Mouse (Mus musculus) liver, adult 2 months (tissue): ENCODE data around the gene Rnd2. TPM values are rescaled to one million over a fixed set of nuclear protein-coding genes. Genes with fewer than 3 reads are reported as not detected.

Experiments used
- DNase-seq: peaks from one replicate; pipeline ENCODE4 v3.0.0-alpha.2; 2011; ENCODE audit warnings: low read depth, low spot score; ENCODE audit errors: extremely low read depth
- H3K27ac ChIP-seq: fragments of 200-500 bp; replicated peaks from 2 replicates; pipeline ENCODE4 v1.5.1; 2012; ENCODE audit warnings: low read depth, mild to moderate bottlenecking, control low read depth, inconsistent platforms, low read length; ENCODE audit not compliant: insufficient read depth
- H3K27me3 ChIP-seq: fragments of 200-500 bp; 2 replicates; pipeline ENCODE4 v1.6.1; 2012; ENCODE audit warnings: mild to moderate bottlenecking, moderate library complexity, low read length, inconsistent platforms; ENCODE audit not compliant: control insufficient read depth, insufficient read depth
- H3K36me3 ChIP-seq: fragments of 200-500 bp; 2 replicates; pipeline ENCODE4 v1.6.1; 2012; ENCODE audit warnings: low read length, inconsistent platforms; ENCODE audit not compliant: control insufficient read depth, insufficient read depth
- H3K4me1 ChIP-seq: fragments of 200-500 bp; 2 replicates; pipeline ENCODE4 v1.6.1; 2011; ENCODE audit warnings: low read length; ENCODE audit not compliant: control insufficient read depth, insufficient read depth
- H3K4me3 ChIP-seq: fragments of 200-500 bp; 2 replicates; pipeline ENCODE4 v1.5.1; 2011; ENCODE audit warnings: low read depth, mild to moderate bottlenecking, control low read depth, low read length, moderate library complexity; ENCODE audit not compliant: insufficient read depth
- H3K79me2 ChIP-seq: fragments of 200-500 bp; 2 replicates; pipeline ENCODE4 v1.6.1; 2012; ENCODE audit warnings: inconsistent platforms, mild to moderate bottlenecking, low read length, moderate library complexity; ENCODE audit not compliant: control insufficient read depth, insufficient read depth
- H3K9ac ChIP-seq: fragments of 200-500 bp; 2 replicates; pipeline ENCODE4 v1.6.1; 2012; ENCODE audit warnings: low read depth, mild to moderate bottlenecking, control low read depth, inconsistent platforms, low read length
- CTCF ChIP-seq: fragments of 200-500 bp; IDR thresholded peaks from 2 replicates; pipeline ENCODE4 v1.5.1; 2011; ENCODE audit warnings: low read depth, low read length, control low read depth
- POLR2A ChIP-seq: fragments of 200-500 bp; IDR thresholded peaks from 2 replicates; pipeline ENCODE4 v1.6.1; 2011; ENCODE audit warnings: low read length, control low read depth; ENCODE audit not compliant: insufficient read depth; ENCODE audit errors: extremely low read depth
- WGBS: fragments of 180-500 bp; shearing (Covaris S2); methylation state at CpG from one replicate; pipeline ENCODE4 v1.1.7; 2018; 5-methylcytosine and 5-hydroxymethylcytosine counted together
- polyA plus RNA-seq: library from polyadenylated mRNA; depleted of rRNA; stranded (reverse); fragments of >200 nt; gene quantifications from 2 replicates; pipeline ENCODE4 v1.2.3, GENCODE M21; 2012
- total RNA-seq: library from RNA; depleted of rRNA; stranded (reverse); fragments of >200 nt; gene quantifications from 2 replicates; pipeline ENCODE4 v1.2.3, GENCODE M21; 2014

Gene Rnd2
- total and polyA plus RNA-seq, 2 experiments: 8.0 to 18.9 TPM

- peak; percentile 85 for DNase-seq
- Histone ChIP-seq H3K9ac (no peak overlapping the region), H3K4me1 (peaks cover 32% of the 10 kb centered on the region), H3K27me3 (no peaks in the 10 kb centered on the region), H3K27ac (0 out of 2 replicates have a peak overlapping the region, but pooled peaks have one; percentile 5), H3K4me3 (no peak overlapping the region), H3K36me3 (no peaks in the 10 kb centered on the region), H3K79me2 (no peaks in the 10 kb centered on the region)
- 23% methylated on average over 3 of the region's 3 CpGs for WGBS
- TF ChIP-seq CTCF (no peak), POLR2A (no peak)
These were observed 19.0 kb downstream of the Rnd2 start for GRCm38 (mm10) chr11:101483804-101484203.

GRCm38 (mm10) chr11:101484245-101484644, 19.4 kb downstream of the Rnd2 start:
- no peak for TF ChIP-seq CTCF
- no peak for TF ChIP-seq POLR2A
- Histone ChIP-seq H3K27me3 (no peaks in the 10 kb centered on the region), H3K36me3 (no peaks in the 10 kb centered on the region), H3K27ac (no peak overlapping the region), H3K4me1 (peaks cover 28% of the 10 kb centered on the region), H3K4me3 (no peak overlapping the region), H3K9ac (no peak overlapping the region), H3K79me2 (no peaks in the 10 kb centered on the region)
- no peak for DNase-seq
- 82% methylated on average over 6 of the region's 6 CpGs for WGBS

GRCm38 (mm10) chr11:101484814-101485213, 20.0 kb downstream of the Rnd2 start:
- Histone ChIP-seq H3K9ac (no peak overlapping the region), H3K27me3 (no peaks in the 10 kb centered on the region), H3K4me1 (peaks cover 25% of the 10 kb centered on the region), H3K4me3 (no peak overlapping the region), H3K79me2 (no peaks in the 10 kb centered on the region), H3K27ac (no peak overlapping the region), H3K36me3 (no peaks in the 10 kb centered on the region)
- TF ChIP-seq POLR2A (no peak), CTCF (no peak)
- DNase-seq: no peak
- WGBS: 80% methylated on average over 7 of the region's 7 CpGs

GRCm38 (mm10) chr11:101485509-101486028, 20.8 kb downstream of the Rnd2 start:
- Histone ChIP-seq H3K36me3 (no peaks in the 10 kb centered on the region), H3K4me3 (no peak overlapping the region), H3K27ac (no peak overlapping the region), H3K9ac (no peak overlapping the region), H3K4me1 (peaks cover 20% of the 10 kb centered on the region), H3K27me3 (no peaks in the 10 kb centered on the region), H3K79me2 (no peaks in the 10 kb centered on the region)
- DNase-seq: no peak
- 71% methylated on average over 6 of the region's 6 CpGs for WGBS
- no peak for TF ChIP-seq CTCF
- no peak for TF ChIP-seq POLR2A

GRCm38 (mm10) chr11:101486126-101486525, 21.3 kb downstream of the Rnd2 start:
- no peaks in the 10 kb centered on the region for H3K79me2 ChIP-seq
- 51% methylated on average over 6 of the region's 6 CpGs for WGBS
- no peak for DNase-seq
- H3K4me3 ChIP-seq: no peak overlapping the region
- no peaks in the 10 kb centered on the region for H3K36me3 ChIP-seq
- no peak overlapping the region for H3K27ac ChIP-seq
- no peak overlapping the region for H3K9ac ChIP-seq
- peaks cover 17% of the 10 kb centered on the region for H3K4me1 ChIP-seq
- H3K27me3 ChIP-seq: no peaks in the 10 kb centered on the region
- TF ChIP-seq CTCF (no peak), POLR2A (no peak)

- H3K9ac ChIP-seq: no peak overlapping the region
- TF ChIP-seq CTCF: no peak
- 96% methylated on average over 5 of the region's 5 CpGs for WGBS
- no peaks in the 10 kb centered on the region for H3K27me3 ChIP-seq
- DNase-seq: no peak
- no peak overlapping the region for H3K27ac ChIP-seq
- H3K36me3 ChIP-seq: no peaks in the 10 kb centered on the region
- no peaks in the 10 kb centered on the region for H3K4me1 ChIP-seq
- H3K4me3 ChIP-seq: no peak overlapping the region
- H3K79me2 ChIP-seq: no peaks in the 10 kb centered on the region
These were observed 41.5 kb downstream of the Rnd2 start for GRCm38 (mm10) chr11:101506269-101506780.
